Mouse (Mus musculus) megakaryocyte, embryonic 14.5 days (primary cell): Measurements from ENCODE around the gene Gtpbp8.

Experiments used
- FLI1 ChIP-seq: IDR thresholded peaks from 2 replicates; pipeline ENCODE4 v1.6.1; 2012; ENCODE audit warnings: low read length, inconsistent platforms, mixed read lengths
- GATA1 ChIP-seq: IDR thresholded peaks from 3 replicates; pipeline ENCODE4 v1.6.1; 2012; ENCODE audit warnings: mixed read lengths, low read length, inconsistent platforms, borderline replicate concordance

GRCm38 (mm10) chr16:44720518-44720917, 25.6 kb downstream of the Gtpbp8 start:
- TF ChIP-seq GATA1: no peak
- TF ChIP-seq FLI1: no peak
